Mouse (Mus musculus) neural tube, embryonic 11.5 days (tissue): ENCODE measurements around the gene Pctp. TPM values are rescaled to one million over a fixed set of nuclear protein-coding genes. Genes with fewer than 3 reads are reported as not detected.

Experiments used
- ATAC-seq: fragments of 200-750 bp; cut with Nextera tagmentation; 2 replicates; pipeline ENCODE4 v1.8.0; 2017; ENCODE audit warnings: moderate number of reproducible peaks, mild to moderate bottlenecking, moderate TSS enrichment, moderate library complexity; ENCODE audit not compliant: insufficient read depth, low FRiP score, low TSS enrichment
- DNase-seq: peaks from one replicate; pipeline ENCODE4 v3.0.0-alpha.2; 2015; ENCODE audit warnings: low spot score
- H3K27ac ChIP-seq: fragments of 300-500 bp; sonication (generic); 2 replicates; pipeline ENCODE4 v1.5.1; 2014; ENCODE audit warnings: low read depth, mild to moderate bottlenecking, low read length
- H3K27me3 ChIP-seq: fragments of 300-500 bp; sonication (generic); 2 replicates; pipeline ENCODE4 v1.6.1; 2014; ENCODE audit warnings: mild to moderate bottlenecking, low read length, mixed read lengths; ENCODE audit not compliant: control insufficient read depth, insufficient read depth
- H3K36me3 ChIP-seq: fragments of 300-500 bp; sonication (generic); 2 replicates; pipeline ENCODE4 v1.6.1; 2014; ENCODE audit warnings: mild to moderate bottlenecking, low read length, moderate library complexity, mixed read lengths; ENCODE audit not compliant: control insufficient read depth, insufficient read depth
- H3K4me1 ChIP-seq: fragments of 300-500 bp; sonication (generic); 2 replicates; pipeline ENCODE4 v1.6.1; 2014; ENCODE audit warnings: low read length, mixed read lengths; ENCODE audit not compliant: control insufficient read depth, insufficient read depth
- H3K4me2 ChIP-seq: fragments of 300-500 bp; sonication (generic); 2 replicates; pipeline ENCODE4 v1.6.1; 2014; ENCODE audit warnings: low read depth, mild to moderate bottlenecking, moderate library complexity
- H3K4me3 ChIP-seq: fragments of 300-500 bp; sonication (generic); 2 replicates; pipeline ENCODE4 v1.5.1; 2014; ENCODE audit warnings: low read depth, low read length
- H3K9ac ChIP-seq: fragments of 300-500 bp; sonication (generic); 2 replicates; pipeline ENCODE4 v1.6.1; 2014; ENCODE audit warnings: mild to moderate bottlenecking, low read length
- H3K9me3 ChIP-seq: fragments of 300-500 bp; sonication (generic); 2 replicates; pipeline ENCODE4 v1.6.1; 2016; ENCODE audit warnings: low read length; ENCODE audit not compliant: control insufficient read depth
- WGBS: fragments of 180-500 bp; shearing (Covaris S2); extraction: QIAGEN DNeasy Blood & Tissue Kit; methylation state at CpG from one replicate; pipeline ENCODE4 v1.1.7; 2014; 5-methylcytosine and 5-hydroxymethylcytosine counted together
- polyA plus RNA-seq: library from polyadenylated mRNA; unstranded; fragments of >200 nt; fragmentation: Nextera tagmentation; extraction: Ambion mirVana; gene quantifications from 2 replicates; pipeline ENCODE4 v1.2.1, GENCODE M21; 2014

Pctp gene
- polyA plus RNA-seq, 1 experiment from 2014 or later = 8.0 TPM

GRCm38 (mm10) chr11:90025891-90026801 is 23.5 kb upstream of the Pctp start:
- Histone ChIP-seq H3K4me3 (no peak overlapping the region), H3K36me3 (no peaks in the 10 kb centered on the region), H3K4me2 (no peak overlapping the region), H3K9me3 (no peaks in the 10 kb centered on the region), H3K27me3 (peaks cover 1% of the 10 kb centered on the region), H3K4me1 (0 out of 2 replicates have a peak, but pooled peaks cover 3% of the 10 kb centered on the region), H3K9ac (no peak overlapping the region), H3K27ac (no peak overlapping the region)
- ATAC-seq = no peak
- WGBS = 58% methylated on average over 14 of the region's 14 CpGs
- no peak for DNase-seq

- H3K9ac ChIP-seq = no peak overlapping the region
- H3K4me3 ChIP-seq = no peak overlapping the region
- no peak for ATAC-seq
- no peaks in the 10 kb centered on the region for H3K9me3 ChIP-seq
- DNase-seq = no peak
- no peak overlapping the region for H3K27ac ChIP-seq
- no peaks in the 10 kb centered on the region for H3K36me3 ChIP-seq
- no peaks in the 10 kb centered on the region for H3K27me3 ChIP-seq
- no peak overlapping the region for H3K4me2 ChIP-seq
- H3K4me1 ChIP-seq = no peaks in the 10 kb centered on the region
- WGBS = 22% methylated on average over 7 of the region's 7 CpGs
These were observed 16.5 kb upstream of the Pctp start for GRCm38 (mm10) chr11:90019161-90019560.

- Histone ChIP-seq H3K4me2 (no peak overlapping the region), H3K9ac (no peak overlapping the region), H3K9me3 (no peaks in the 10 kb centered on the region), H3K36me3 (no peaks in the 10 kb centered on the region), H3K27me3 (no peaks in the 10 kb centered on the region), H3K4me3 (no peak overlapping the region), H3K4me1 (no peaks in the 10 kb centered on the region), H3K27ac (no peak overlapping the region)
- WGBS = 69% methylated on average over 7 of the region's 7 CpGs
- DNase-seq (no peak), ATAC-seq (no peak)
These were observed 12.6 kb upstream of the Pctp start for GRCm38 (mm10) chr11:90015281-90015680.

- 91% methylated on average over 6 of the region's 6 CpGs for WGBS
These were observed 11.0 kb upstream of the Pctp start for GRCm38 (mm10) chr11:90013657-90014056.

GRCm38 (mm10) chr11:90007791-90008531 is 5.3 kb upstream of the Pctp start:
- Histone ChIP-seq H3K27ac (no peak overlapping the region), H3K9ac (no peak overlapping the region), H3K9me3 (no peaks in the 10 kb centered on the region), H3K4me2 (no peak overlapping the region), H3K4me3 (no peak overlapping the region), H3K27me3 (no peaks in the 10 kb centered on the region), H3K4me1 (no peaks in the 10 kb centered on the region), H3K36me3 (no peaks in the 10 kb centered on the region)
- ATAC-seq (no peak), DNase-seq (no peak)
- WGBS = 22% methylated on average over 7 of the region's 7 CpGs

More at GRCm38 (mm10) chr11:90013657-90014056, 11.0 kb upstream of the Pctp start:
- H3K4me3 ChIP-seq = no peak overlapping the region
- H3K9me3 ChIP-seq = no peaks in the 10 kb centered on the region
- H3K4me1 ChIP-seq = no peaks in the 10 kb centered on the region
- H3K9ac ChIP-seq = no peak overlapping the region
- H3K4me2 ChIP-seq = no peak overlapping the region
- DNase-seq = no peak
- H3K36me3 ChIP-seq = no peaks in the 10 kb centered on the region
- ATAC-seq = no peak
- H3K27ac ChIP-seq = no peak overlapping the region
- no peaks in the 10 kb centered on the region for H3K27me3 ChIP-seq

- Histone ChIP-seq H3K4me1 (no peaks in the 10 kb centered on the region), H3K9ac (no peak overlapping the region), H3K27ac (no peak overlapping the region), H3K36me3 (no peaks in the 10 kb centered on the region), H3K27me3 (no peaks in the 10 kb centered on the region), H3K4me3 (no peak overlapping the region), H3K4me2 (no peak overlapping the region), H3K9me3 (no peaks in the 10 kb centered on the region)
- 70% methylated on average over 4 of the region's 4 CpGs for WGBS
- ATAC-seq = no peak
- DNase-seq = no peak
These were observed 3.4 kb upstream of the Pctp start for GRCm38 (mm10) chr11:90006111-90006510.

- Histone ChIP-seq H3K4me1 (no peaks in the 10 kb centered on the region), H3K9ac (no peak overlapping the region), H3K36me3 (no peaks in the 10 kb centered on the region), H3K27me3 (no peaks in the 10 kb centered on the region), H3K4me2 (no peak overlapping the region), H3K4me3 (no peak overlapping the region), H3K9me3 (no peaks in the 10 kb centered on the region), H3K27ac (no peak overlapping the region)
- 92% methylated on average over 4 of the region's 4 CpGs for WGBS
- DNase-seq (no peak), ATAC-seq (no peak)
These were observed 692 bp upstream of the Pctp start for GRCm38 (mm10) chr11:90003386-90003785.

- ATAC-seq = peak; percentile 27; the same call in 1 of the 2 replicates
- WGBS = 13% methylated on average over 8 of the region's 8 CpGs
These were observed 274 bp upstream of the Pctp start for GRCm38 (mm10) chr11:90002987-90003348.

More at GRCm38 (mm10) chr11:90002987-90003348, 274 bp upstream of the Pctp start:
- Histone ChIP-seq H3K4me2 (peak overlapping the region; percentile 52), H3K9me3 (no peaks in the 10 kb centered on the region), H3K4me1 (no peaks in the 10 kb centered on the region), H3K27ac (no peak overlapping the region), H3K4me3 (peak overlapping the region; percentile 36), H3K9ac (no peak overlapping the region; the same call in 1 of the 2 replicates), H3K27me3 (no peaks in the 10 kb centered on the region), H3K36me3 (no peaks in the 10 kb centered on the region)
- no peak for DNase-seq
